Mouse (Mus musculus): ENCODE data around the gene Ccdc39. TPM values are rescaled to one million over a fixed set of nuclear protein-coding genes. Genes with fewer than 3 reads are reported as not detected.

Gene Ccdc39
- polyA plus RNA-seq, 1 experiment, result 0.20 TPM

DNA sequence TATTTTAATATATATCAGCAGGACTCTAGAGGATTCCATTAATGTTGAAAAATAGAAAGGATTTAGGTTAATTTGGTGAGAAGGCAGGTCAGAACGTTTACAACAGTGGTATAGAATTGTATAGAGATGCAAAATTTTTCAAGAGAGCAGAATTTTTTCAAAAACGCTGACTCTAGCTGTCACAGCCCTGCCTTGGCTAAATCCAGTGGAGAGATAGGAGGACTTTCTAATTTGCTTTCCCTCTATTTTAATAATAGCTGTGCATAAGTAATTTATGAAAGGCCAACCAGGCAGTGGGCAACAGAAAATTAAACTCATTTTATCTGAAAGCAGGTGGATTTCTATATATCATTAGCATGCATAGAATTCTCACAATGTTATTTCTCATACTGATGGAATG lies 38.6 kb upstream of the Ccdc39 start:
- no peaks in the 10 kb centered on the region for H3K27me3 ChIP-seq (ENCODE audit: control insufficient read depth, insufficient read depth, insufficient read length)
- TF ChIP-seq MYOD1 (IDR thresholded peaks at IDR 0.05; ENCODE audit: control insufficient read depth in 1 of 3, insufficient read length in 2 of 3, low read depth in 2 of 3) (no peak), CEBPB (IDR thresholded peaks at IDR 0.05; ENCODE audit: insufficient read depth, poor library complexity, severe bottlenecking) (no peak), USF1 (IDR thresholded peaks at IDR 0.05; ENCODE audit: low read depth) (no peak), SRF (IDR thresholded peaks at IDR 0.05; ENCODE audit: control insufficient read depth, insufficient read length, low read depth) (no peak), E2F4 (IDR thresholded peaks at IDR 0.05; ENCODE audit: insufficient read depth) (no peak), MAX (IDR thresholded peaks at IDR 0.05; ENCODE audit: low read depth) (no peak), TCF12 (IDR thresholded peaks at IDR 0.05; ENCODE audit: insufficient read depth, poor library complexity, severe bottlenecking) (no peak), TCF3 (IDR thresholded peaks at IDR 0.05; ENCODE audit: insufficient read length, low read depth) (no peak), POLR2A (IDR thresholded peaks at IDR 0.05; ENCODE audit: insufficient read length, low read depth) (no peak), MYOG (IDR thresholded peaks at IDR 0.05; ENCODE audit: control insufficient read depth in 1 of 3, insufficient read depth in 1 of 3, insufficient read length in 2 of 3, low read depth in 2 of 3) (no peak), POLR2AphosphoS2 (IDR thresholded peaks at IDR 0.05; ENCODE audit: insufficient read length, low read depth) (no peak)
- no peaks in the 10 kb centered on the region for H3K36me3 ChIP-seq (ENCODE audit: control insufficient read depth, insufficient read depth)
- H3K79me2 ChIP-seq (ENCODE audit: control insufficient read depth, insufficient read depth), result no peaks in the 10 kb centered on the region
- H3K4me2 ChIP-seq (ENCODE audit: low read depth), result no peak overlapping the region
- no peak overlapping the region for H3ac ChIP-seq (ENCODE audit: control insufficient read depth, insufficient read length)
- H3K4me3 ChIP-seq, result no peak overlapping the region

DNA sequence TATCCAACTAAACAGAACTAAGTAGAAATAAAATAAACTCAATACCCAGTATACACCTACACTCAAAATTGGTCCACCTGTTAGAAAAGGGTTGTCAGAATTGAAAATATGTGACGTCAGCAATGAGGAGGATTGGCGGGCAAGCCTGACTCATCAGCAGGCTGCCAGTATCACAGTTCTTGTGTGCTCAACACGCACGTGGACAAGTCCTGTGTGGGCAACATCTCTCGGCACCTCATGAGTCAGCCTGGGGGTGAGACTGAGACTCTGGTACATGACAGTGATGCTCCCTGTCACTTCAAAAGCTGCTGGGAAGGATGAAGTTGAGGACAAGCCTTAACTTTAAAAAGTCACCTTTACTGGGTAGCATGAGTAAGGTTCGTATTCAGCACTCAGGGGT lies 34.6 kb upstream of the Ccdc39 start:
- TF ChIP-seq TCF3 (IDR thresholded peaks at IDR 0.05; ENCODE audit: insufficient read length, low read depth) (no peak), USF1 (IDR thresholded peaks at IDR 0.05; ENCODE audit: low read depth) (no peak), REST (IDR thresholded peaks at IDR 0.05; ENCODE audit: insufficient read depth, insufficient read length) (no peak), SRF (IDR thresholded peaks at IDR 0.05; ENCODE audit: control insufficient read depth, insufficient read length, low read depth) (no peak), MYOD1 (IDR thresholded peaks at IDR 0.05; ENCODE audit: control insufficient read depth in 1 of 3, insufficient read length in 2 of 3, low read depth in 2 of 3) (no peak), POLR2AphosphoS2 (IDR thresholded peaks at IDR 0.05; ENCODE audit: insufficient read length, low read depth) (no peak), CEBPB (IDR thresholded peaks at IDR 0.05; ENCODE audit: insufficient read depth, poor library complexity, severe bottlenecking) (no peak), TCF12 (IDR thresholded peaks at IDR 0.05; ENCODE audit: insufficient read depth, poor library complexity, severe bottlenecking) (no peak), MYOG (IDR thresholded peaks at IDR 0.05; ENCODE audit: control insufficient read depth in 1 of 3, insufficient read depth in 1 of 3, insufficient read length in 2 of 3, low read depth in 2 of 3) (no peak), MAX (IDR thresholded peaks at IDR 0.05; ENCODE audit: low read depth) (no peak), POLR2A (IDR thresholded peaks at IDR 0.05; ENCODE audit: insufficient read length, low read depth) (no peak), E2F4 (IDR thresholded peaks at IDR 0.05; ENCODE audit: insufficient read depth) (no peak)
- Histone ChIP-seq H3K79me2 (ENCODE audit: control insufficient read depth, insufficient read depth) (no peaks in the 10 kb centered on the region), H3K27me3 (ENCODE audit: control insufficient read depth, insufficient read depth, insufficient read length) (no peaks in the 10 kb centered on the region), H3K4me2 (ENCODE audit: low read depth) (no peak overlapping the region), H3K36me3 (ENCODE audit: control insufficient read depth, insufficient read depth) (no peaks in the 10 kb centered on the region), H3ac (ENCODE audit: control insufficient read depth, insufficient read length) (no peak overlapping the region), H3K4me3 (no peak overlapping the region)

DNA sequence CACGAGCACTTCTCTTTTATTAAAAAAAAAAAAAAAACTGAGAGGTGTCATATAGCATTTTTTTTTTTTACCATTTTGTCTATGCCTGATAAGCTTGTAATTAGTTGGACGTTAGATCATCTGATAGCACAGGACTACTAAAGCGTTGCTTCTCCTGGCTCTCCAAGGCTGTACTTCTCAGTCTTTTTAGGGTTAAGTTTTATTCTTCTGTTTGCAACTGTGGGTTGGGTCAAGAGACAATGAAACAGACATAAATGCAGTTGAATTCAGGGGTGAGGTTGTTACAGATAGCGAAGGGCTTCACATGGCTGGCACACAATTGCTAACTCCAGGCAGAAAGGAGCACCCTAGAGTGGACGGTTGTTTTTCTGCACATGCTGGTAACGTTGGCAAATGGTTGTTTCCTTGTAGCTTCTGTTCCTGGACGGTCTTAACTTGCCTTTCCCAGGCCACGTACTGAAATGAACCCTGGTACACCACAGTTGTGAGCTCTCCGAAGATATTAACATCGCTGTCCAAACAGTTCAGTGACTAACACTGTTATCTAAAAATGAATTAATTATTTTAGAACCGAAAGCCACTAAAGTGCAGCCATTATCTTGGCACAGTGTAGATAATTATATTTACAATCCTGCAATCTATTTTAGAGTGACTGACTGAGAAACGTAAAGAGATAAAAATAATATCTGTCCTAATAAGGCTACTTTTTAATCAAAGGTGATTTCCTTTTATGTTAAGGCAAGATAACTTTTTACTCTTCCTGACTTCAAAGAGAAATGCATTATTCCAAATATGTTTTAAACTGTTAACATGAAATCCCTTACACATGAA lies 30.6 kb upstream of the Ccdc39 start:
- no peak overlapping the region for H3ac ChIP-seq (ENCODE audit: control insufficient read depth, insufficient read length)
- no peak overlapping the region for H3K4me3 ChIP-seq
- no peaks in the 10 kb centered on the region for H3K36me3 ChIP-seq (ENCODE audit: control insufficient read depth, insufficient read depth)
- H3K4me2 ChIP-seq (ENCODE audit: low read depth), result no peak overlapping the region
- TF ChIP-seq MAX (IDR thresholded peaks at IDR 0.05; ENCODE audit: low read depth) (no peak), USF1 (IDR thresholded peaks at IDR 0.05; ENCODE audit: low read depth) (no peak), REST (IDR thresholded peaks at IDR 0.05; ENCODE audit: insufficient read depth, insufficient read length) (no peak), MYOD1 (IDR thresholded peaks at IDR 0.05; ENCODE audit: control insufficient read depth in 1 of 3, insufficient read length in 2 of 3, low read depth in 2 of 3) (no peak), E2F4 (IDR thresholded peaks at IDR 0.05; ENCODE audit: insufficient read depth) (no peak), CEBPB (IDR thresholded peaks at IDR 0.05; ENCODE audit: insufficient read depth, poor library complexity, severe bottlenecking) (no peak), SRF (IDR thresholded peaks at IDR 0.05; ENCODE audit: control insufficient read depth, insufficient read length, low read depth) (no peak), POLR2AphosphoS2 (IDR thresholded peaks at IDR 0.05; ENCODE audit: insufficient read length, low read depth) (no peak), POLR2A (IDR thresholded peaks at IDR 0.05; ENCODE audit: insufficient read length, low read depth) (no peak), TCF3 (IDR thresholded peaks at IDR 0.05; ENCODE audit: insufficient read length, low read depth) (no peak), MYOG (IDR thresholded peaks at IDR 0.05; ENCODE audit: control insufficient read depth in 1 of 3, insufficient read depth in 1 of 3, insufficient read length in 2 of 3, low read depth in 2 of 3) (no peak), TCF12 (IDR thresholded peaks at IDR 0.05; ENCODE audit: insufficient read depth, poor library complexity, severe bottlenecking) (no peak)
- no peaks in the 10 kb centered on the region for H3K79me2 ChIP-seq (ENCODE audit: control insufficient read depth, insufficient read depth)
- no peaks in the 10 kb centered on the region for H3K27me3 ChIP-seq (ENCODE audit: control insufficient read depth, insufficient read depth, insufficient read length)

DNA sequence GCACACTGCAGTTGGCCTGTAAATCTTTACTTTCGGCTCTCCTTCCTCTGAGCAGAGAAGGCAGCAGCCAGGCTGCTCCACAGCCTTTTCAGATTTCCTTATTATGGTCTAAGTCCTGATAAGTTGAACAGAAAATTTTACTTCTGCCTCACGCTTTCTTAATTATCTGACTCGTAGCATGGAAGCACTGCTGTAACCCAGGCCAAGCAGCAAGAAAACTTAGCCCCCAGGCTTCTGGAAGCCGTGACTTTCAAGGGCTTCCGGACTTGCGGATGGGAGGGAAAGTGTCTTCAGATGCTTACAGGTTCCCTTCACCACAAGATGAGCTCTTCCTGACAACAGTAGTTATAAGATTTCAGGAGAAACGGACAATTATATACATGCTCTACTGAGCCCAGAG lies 29.7 kb upstream of the Ccdc39 start:
- Histone ChIP-seq H3K79me2 (ENCODE audit: control insufficient read depth, insufficient read depth) (no peaks in the 10 kb centered on the region), H3K27me3 (ENCODE audit: control insufficient read depth, insufficient read depth, insufficient read length) (no peaks in the 10 kb centered on the region), H3ac (ENCODE audit: control insufficient read depth, insufficient read length) (no peak overlapping the region), H3K36me3 (ENCODE audit: control insufficient read depth, insufficient read depth) (no peaks in the 10 kb centered on the region), H3K4me2 (ENCODE audit: low read depth) (no peak overlapping the region), H3K4me3 (no peak overlapping the region)
- no peak for TF ChIP-seq POLR2A (IDR thresholded peaks at IDR 0.05; ENCODE audit: insufficient read length, low read depth)
- no peak for TF ChIP-seq REST (IDR thresholded peaks at IDR 0.05; ENCODE audit: insufficient read depth, insufficient read length)
- TF ChIP-seq TCF12 (IDR thresholded peaks at IDR 0.05; ENCODE audit: insufficient read depth, poor library complexity, severe bottlenecking), result no peak
- TF ChIP-seq MYOG (IDR thresholded peaks at IDR 0.05; ENCODE audit: control insufficient read depth in 1 of 3, insufficient read depth in 1 of 3, insufficient read length in 2 of 3, low read depth in 2 of 3), result no peak
- no peak for TF ChIP-seq MAX (IDR thresholded peaks at IDR 0.05; ENCODE audit: low read depth)
- TF ChIP-seq TCF3 (IDR thresholded peaks at IDR 0.05; ENCODE audit: insufficient read length, low read depth), result no peak
- no peak for TF ChIP-seq MYOD1 (IDR thresholded peaks at IDR 0.05; ENCODE audit: control insufficient read depth in 1 of 3, insufficient read length in 2 of 3, low read depth in 2 of 3)
- no peak for TF ChIP-seq SRF (IDR thresholded peaks at IDR 0.05; ENCODE audit: control insufficient read depth, insufficient read length, low read depth)
